Mouse (Mus musculus) hindbrain, embryonic 13.5 days (tissue): ENCODE results near the gene Bcar1. TPM values are rescaled to one million over a fixed set of nuclear protein-coding genes. Genes with fewer than 3 reads are reported as not detected.

Experiments
- ATAC-seq: fragments of 200-750 bp; cut with Nextera tagmentation; 2 replicates; pipeline ENCODE4 v1.8.0; 2017; ENCODE audit warnings: moderate TSS enrichment; ENCODE audit not compliant: low FRiP score
- H3K27ac ChIP-seq: fragments of 300-500 bp; sonication (generic); 2 replicates; pipeline ENCODE4 v1.5.1; 2015; ENCODE audit warnings: inconsistent platforms, mild to moderate bottlenecking, moderate library complexity
- H3K27me3 ChIP-seq: fragments of 300-500 bp; sonication (generic); 2 replicates; pipeline ENCODE4 v1.6.1; 2015; ENCODE audit warnings: mild to moderate bottlenecking, inconsistent platforms
- H3K36me3 ChIP-seq: fragments of 300-500 bp; sonication (generic); 2 replicates; pipeline ENCODE4 v1.6.1; 2015; ENCODE audit warnings: mild to moderate bottlenecking, inconsistent platforms
- H3K4me1 ChIP-seq: fragments of 300-500 bp; sonication (generic); replicated peaks from 2 replicates; pipeline ENCODE4 v1.6.1; 2015; ENCODE audit warnings: inconsistent platforms
- H3K4me2 ChIP-seq: fragments of 300-500 bp; sonication (generic); 2 replicates; pipeline ENCODE4 v1.6.1; 2015; ENCODE audit warnings: inconsistent platforms, mild to moderate bottlenecking, moderate library complexity
- H3K4me3 ChIP-seq: fragments of 300-500 bp; sonication (generic); 2 replicates; pipeline ENCODE4 v1.5.1; 2015; ENCODE audit warnings: mild to moderate bottlenecking, inconsistent platforms
- H3K9ac ChIP-seq: fragments of 300-500 bp; sonication (generic); 2 replicates; pipeline ENCODE4 v1.6.1; 2015; ENCODE audit warnings: mild to moderate bottlenecking, inconsistent platforms
- H3K9me3 ChIP-seq: fragments of 300-500 bp; sonication (generic); 2 replicates; pipeline ENCODE4 v1.6.1; 2016; ENCODE audit warnings: inconsistent platforms
- WGBS: fragments of 180-500 bp; shearing (Covaris S2); methylation state at CpG from one replicate; pipeline ENCODE4 v1.1.7; 2015; 5-methylcytosine and 5-hydroxymethylcytosine counted together
- polyA plus RNA-seq: library from polyadenylated mRNA; unstranded; fragments of >200 nt; fragmentation: Nextera tagmentation; extraction: Ambion mirVana; gene quantifications from 2 replicates; pipeline ENCODE4 v1.2.1, GENCODE M21; 2015

Bcar1 gene
- polyA plus RNA-seq, 1 experiment from 2014 or later = 55.4 TPM

DNA sequence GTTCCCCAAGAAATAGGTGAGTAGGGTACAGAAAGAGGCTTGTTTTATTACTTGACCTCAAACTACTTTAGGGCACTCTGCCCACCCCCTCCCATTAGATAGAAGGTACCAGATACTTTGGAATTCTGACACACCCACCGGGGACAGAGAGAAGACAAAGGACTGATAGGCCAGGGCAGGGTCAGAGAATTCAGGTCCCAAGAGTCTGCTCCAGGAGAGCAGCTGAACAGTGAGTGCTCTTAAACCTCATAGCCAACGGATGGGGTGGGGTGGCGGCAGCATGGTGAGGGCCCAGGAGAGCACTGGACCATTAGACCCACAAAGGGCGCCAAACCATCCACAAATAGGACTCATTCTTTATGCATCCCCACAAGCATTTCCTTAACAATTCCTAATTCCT is 22.0 kb upstream of the Bcar1 start:
- no peak overlapping the region for H3K27ac ChIP-seq
- H3K36me3 ChIP-seq = peaks cover 33% of the 10 kb centered on the region
- no peak overlapping the region for H3K9ac ChIP-seq
- peaks cover 22% of the 10 kb centered on the region for H3K4me1 ChIP-seq
- no peak for ATAC-seq
- no peak overlapping the region for H3K4me3 ChIP-seq
- WGBS = 77% methylated on average over 4 of the region's 4 CpGs
- no peak overlapping the region for H3K4me2 ChIP-seq
- no peaks in the 10 kb centered on the region for H3K27me3 ChIP-seq
- H3K9me3 ChIP-seq = no peaks in the 10 kb centered on the region

DNA sequence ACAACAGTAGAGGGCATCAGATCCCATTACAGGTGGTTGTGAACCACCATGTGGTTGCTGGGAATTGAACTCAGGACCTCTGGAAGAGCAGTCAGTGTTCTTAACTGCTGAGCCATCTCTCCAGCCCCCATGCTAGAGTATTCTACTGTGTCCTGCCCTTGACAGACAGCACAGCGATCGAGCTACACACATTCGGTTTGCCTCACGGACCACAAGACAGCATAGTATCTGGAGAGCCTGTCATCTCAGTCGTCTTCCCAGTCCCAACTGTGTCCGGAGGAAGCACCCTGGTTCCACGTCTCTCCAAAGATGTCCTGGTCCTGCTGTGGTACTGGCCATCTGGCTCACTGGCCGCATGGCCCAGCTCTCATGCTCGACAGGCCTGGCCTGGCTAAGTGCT is 21.5 kb upstream of the Bcar1 start:
- H3K9me3 ChIP-seq = no peaks in the 10 kb centered on the region
- no peak overlapping the region for H3K9ac ChIP-seq
- peaks cover 23% of the 10 kb centered on the region for H3K4me1 ChIP-seq
- H3K4me3 ChIP-seq = no peak overlapping the region
- H3K36me3 ChIP-seq = peaks cover 33% of the 10 kb centered on the region
- no peaks in the 10 kb centered on the region for H3K27me3 ChIP-seq
- no peak for ATAC-seq
- H3K27ac ChIP-seq = no peak overlapping the region
- no peak overlapping the region for H3K4me2 ChIP-seq
- 91% methylated on average over 9 of the region's 9 CpGs for WGBS

DNA sequence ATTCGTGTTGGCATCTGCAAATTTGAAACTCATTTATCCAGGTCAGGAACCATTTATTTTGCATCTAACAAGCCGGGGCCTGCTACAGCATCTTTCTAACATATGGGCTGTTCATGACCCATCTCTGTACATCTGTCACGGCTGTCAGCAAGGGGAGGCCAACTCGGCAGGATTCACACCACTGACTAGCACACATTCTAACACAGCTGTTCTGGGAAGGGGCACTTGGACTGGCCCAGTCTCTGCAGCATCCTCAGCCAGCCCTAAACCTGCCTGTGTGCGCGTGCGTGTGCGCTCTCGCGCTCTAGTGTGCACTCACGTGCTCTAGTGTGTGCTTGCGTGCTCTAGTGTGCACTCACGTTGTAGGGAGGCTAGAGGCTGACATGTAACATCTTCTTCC is 17.1 kb upstream of the Bcar1 start:
- no peak for ATAC-seq
- Histone ChIP-seq H3K27me3 (no peaks in the 10 kb centered on the region), H3K4me2 (no peak overlapping the region), H3K9ac (no peak overlapping the region), H3K4me3 (no peak overlapping the region), H3K9me3 (no peaks in the 10 kb centered on the region), H3K36me3 (peaks cover 9% of the 10 kb centered on the region), H3K27ac (peak overlapping the region; percentile 40; the same call in 1 of the 2 replicates), H3K4me1 (peaks cover 9% of the 10 kb centered on the region)
- 71% methylated on average over 13 of the region's 13 CpGs for WGBS

DNA sequence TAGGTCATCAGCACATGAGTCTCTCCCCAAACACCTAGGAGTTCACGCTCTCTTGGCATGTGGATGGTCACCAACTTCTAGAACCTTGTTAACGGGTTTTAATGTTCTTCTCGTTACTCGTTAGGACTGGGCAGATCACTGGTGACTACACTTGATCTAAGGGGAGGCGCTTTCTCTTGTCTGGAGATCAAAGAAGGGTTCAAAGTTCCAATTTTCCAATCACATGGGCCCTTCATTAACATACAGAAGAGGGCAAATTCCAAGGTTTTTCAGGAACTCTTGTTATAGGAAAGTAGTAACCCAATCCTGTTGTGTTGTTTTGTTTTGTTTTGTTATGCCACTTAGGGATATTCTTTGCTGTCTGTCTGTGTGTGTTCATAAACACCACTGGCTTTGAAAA is 15.2 kb upstream of the Bcar1 start:
- H3K36me3 ChIP-seq = peaks cover 2% of the 10 kb centered on the region; the same call in 1 of the 2 replicates
- H3K27me3 ChIP-seq = no peaks in the 10 kb centered on the region
- H3K9ac ChIP-seq = no peak overlapping the region
- H3K4me3 ChIP-seq = no peak overlapping the region
- H3K4me2 ChIP-seq = no peak overlapping the region
- ATAC-seq = no peak
- no peaks in the 10 kb centered on the region for H3K9me3 ChIP-seq
- H3K4me1 ChIP-seq = peaks cover 9% of the 10 kb centered on the region
- WGBS = 91% methylated on average over 5 of the region's 5 CpGs
- no peak overlapping the region for H3K27ac ChIP-seq

DNA sequence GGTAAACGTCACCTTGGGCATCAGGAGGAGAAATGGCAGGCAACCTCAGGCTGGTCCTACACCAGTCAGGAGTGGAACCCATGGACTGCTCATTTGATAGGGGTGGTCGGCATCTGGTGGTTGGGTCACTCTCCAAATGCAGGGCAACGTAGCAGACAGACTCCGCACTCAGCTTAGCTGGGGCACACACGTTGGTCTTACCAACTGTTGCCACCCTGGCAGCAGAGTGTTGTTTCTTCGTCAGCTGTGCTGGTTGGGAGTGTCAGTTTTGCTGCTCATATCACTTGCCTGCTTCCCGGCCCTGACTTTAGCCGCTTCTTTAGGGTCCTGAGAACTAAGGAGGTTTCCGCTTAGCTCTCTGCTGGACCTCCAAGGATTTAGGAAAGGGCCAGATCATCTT is 14.0 kb upstream of the Bcar1 start:
- Histone ChIP-seq H3K36me3 (no peaks in the 10 kb centered on the region), H3K4me1 (peaks cover 9% of the 10 kb centered on the region), H3K4me3 (no peak overlapping the region), H3K27me3 (no peaks in the 10 kb centered on the region), H3K27ac (no peak overlapping the region), H3K9me3 (no peaks in the 10 kb centered on the region), H3K9ac (no peak overlapping the region), H3K4me2 (no peak overlapping the region)
- 93% methylated on average over 9 of the region's 9 CpGs for WGBS
- ATAC-seq = no peak

DNA sequence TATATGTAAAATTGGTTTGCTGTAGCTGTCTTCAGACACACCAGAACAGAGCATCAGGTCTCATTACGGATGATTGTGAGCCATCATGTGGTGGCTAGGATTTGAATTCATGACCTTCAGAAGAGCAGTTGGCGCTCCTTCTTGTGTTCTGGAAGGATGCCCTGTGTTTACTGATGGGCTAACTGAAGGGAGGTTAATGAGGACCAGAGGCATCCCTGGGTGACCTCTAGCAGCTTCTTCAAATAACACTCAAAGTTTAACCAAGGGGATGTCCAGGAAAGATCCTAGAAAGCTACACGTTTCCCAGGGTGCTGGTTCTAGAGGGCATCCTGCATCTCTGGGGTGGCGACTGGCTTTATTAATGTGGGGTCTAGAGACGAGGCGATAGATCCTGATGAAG is 11.1 kb upstream of the Bcar1 start:
- no peak overlapping the region for H3K4me3 ChIP-seq
- H3K36me3 ChIP-seq = no peaks in the 10 kb centered on the region
- H3K9ac ChIP-seq = no peak overlapping the region
- no peaks in the 10 kb centered on the region for H3K4me1 ChIP-seq
- no peaks in the 10 kb centered on the region for H3K9me3 ChIP-seq
- H3K4me2 ChIP-seq = no peak overlapping the region
- H3K27me3 ChIP-seq = no peaks in the 10 kb centered on the region
- no peak overlapping the region for H3K27ac ChIP-seq
- ATAC-seq = no peak
- WGBS = 87% methylated on average over 6 of the region's 6 CpGs

DNA sequence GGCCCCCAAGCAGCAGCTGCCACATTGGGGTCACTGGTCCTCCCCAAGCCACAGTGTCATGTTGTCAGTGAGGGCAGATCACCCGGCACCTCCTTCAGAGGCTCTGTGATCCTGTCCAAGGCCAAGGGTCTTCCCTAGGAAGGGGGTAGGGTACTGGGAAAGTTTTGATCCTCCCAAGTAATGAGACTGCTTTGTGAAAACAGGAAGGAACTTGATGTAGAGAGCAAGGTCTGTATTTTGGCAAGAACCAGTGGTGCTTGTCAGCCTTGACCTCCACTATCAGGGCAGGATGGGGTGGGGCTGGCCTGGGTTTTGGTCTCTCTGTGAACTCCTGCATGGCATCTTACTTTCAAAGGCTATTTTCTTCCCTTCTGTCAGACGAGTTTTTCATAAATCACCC is 10.5 kb upstream of the Bcar1 start:
- no peaks in the 10 kb centered on the region for H3K9me3 ChIP-seq
- H3K4me3 ChIP-seq = no peak overlapping the region
- H3K27ac ChIP-seq = no peak overlapping the region
- no peak overlapping the region for H3K4me2 ChIP-seq
- H3K36me3 ChIP-seq = no peaks in the 10 kb centered on the region
- no peak overlapping the region for H3K9ac ChIP-seq
- WGBS = 62% methylated on average over 2 of the region's 2 CpGs
- no peaks in the 10 kb centered on the region for H3K4me1 ChIP-seq
- no peaks in the 10 kb centered on the region for H3K27me3 ChIP-seq
- no peak for ATAC-seq

DNA sequence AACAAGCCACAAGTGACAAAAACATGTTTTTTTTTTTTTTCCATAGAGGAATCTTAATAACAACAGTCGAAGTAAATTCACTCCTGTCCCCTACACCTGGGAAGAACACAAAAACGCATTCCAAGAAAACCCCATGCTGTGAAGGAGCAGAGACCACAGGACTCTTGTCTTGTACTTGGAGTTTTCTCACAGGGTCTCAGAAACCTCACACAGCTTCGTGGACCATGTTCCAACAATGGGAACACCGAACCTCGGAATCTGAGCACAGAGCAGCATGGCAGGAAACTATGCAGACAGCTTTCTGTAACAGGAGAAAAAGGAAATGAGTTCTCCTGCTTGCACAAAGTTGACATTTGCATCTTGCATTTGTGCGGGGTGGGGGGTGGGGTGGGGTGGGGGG is 5.2 kb upstream of the Bcar1 start:
- 60% methylated on average over 6 of the region's 6 CpGs for WGBS
- no peak for ATAC-seq
- no peaks in the 10 kb centered on the region for H3K27me3 ChIP-seq

DNA sequence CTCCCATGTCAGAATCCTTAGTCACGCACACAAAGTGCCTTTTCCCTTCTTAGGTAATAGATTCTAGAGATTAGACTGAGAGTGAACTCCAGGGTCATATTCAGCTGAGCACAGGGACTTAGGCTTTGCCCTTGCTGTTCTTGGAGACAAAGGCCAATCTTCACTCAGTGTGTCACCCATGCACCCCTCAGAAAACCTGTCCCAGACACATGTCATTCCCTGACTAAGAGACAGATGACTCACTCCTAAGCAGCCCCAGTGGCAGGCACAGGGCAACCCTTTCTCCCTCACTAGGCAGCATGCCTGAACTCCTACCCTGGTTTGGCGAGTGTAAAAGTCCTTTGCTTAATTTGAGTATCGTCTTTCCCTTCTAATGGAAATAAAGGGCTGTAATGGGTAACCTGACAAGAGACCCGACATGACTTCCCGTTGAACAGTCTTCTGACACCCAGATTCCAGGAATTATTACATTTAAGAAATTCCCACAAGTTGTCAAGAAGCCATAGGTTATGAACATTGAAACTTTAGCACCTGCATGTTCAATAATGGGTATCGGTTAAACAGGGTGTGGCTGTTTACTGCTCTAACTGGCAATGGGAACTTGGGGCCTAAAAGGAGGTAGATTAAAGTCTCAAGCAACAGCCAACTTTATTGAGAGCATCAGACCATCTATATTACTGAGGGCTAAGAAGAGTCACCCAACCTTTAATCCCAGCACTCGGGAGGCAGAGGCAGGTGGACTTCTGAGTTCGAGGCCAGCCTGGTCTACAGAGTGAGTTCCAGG is 4.4 kb upstream of the Bcar1 start:
- Histone ChIP-seq H3K27me3 (no peaks in the 10 kb centered on the region), H3K4me1 (peaks cover 24% of the 10 kb centered on the region), H3K36me3 (no peaks in the 10 kb centered on the region), H3K9ac (no peak overlapping the region), H3K4me2 (no peak overlapping the region), H3K27ac (no peak overlapping the region), H3K9me3 (no peaks in the 10 kb centered on the region), H3K4me3 (no peak overlapping the region)
- WGBS = 86% methylated on average over 8 of the region's 8 CpGs
- ATAC-seq = no peak

More for the DNA sequence above, 5.2 kb upstream of the Bcar1 start:
- Histone ChIP-seq H3K4me1 (peaks cover 24% of the 10 kb centered on the region), H3K27ac (no peak overlapping the region), H3K4me2 (no peak overlapping the region), H3K4me3 (no peak overlapping the region), H3K9me3 (no peaks in the 10 kb centered on the region), H3K9ac (no peak overlapping the region), H3K36me3 (no peaks in the 10 kb centered on the region)

DNA sequence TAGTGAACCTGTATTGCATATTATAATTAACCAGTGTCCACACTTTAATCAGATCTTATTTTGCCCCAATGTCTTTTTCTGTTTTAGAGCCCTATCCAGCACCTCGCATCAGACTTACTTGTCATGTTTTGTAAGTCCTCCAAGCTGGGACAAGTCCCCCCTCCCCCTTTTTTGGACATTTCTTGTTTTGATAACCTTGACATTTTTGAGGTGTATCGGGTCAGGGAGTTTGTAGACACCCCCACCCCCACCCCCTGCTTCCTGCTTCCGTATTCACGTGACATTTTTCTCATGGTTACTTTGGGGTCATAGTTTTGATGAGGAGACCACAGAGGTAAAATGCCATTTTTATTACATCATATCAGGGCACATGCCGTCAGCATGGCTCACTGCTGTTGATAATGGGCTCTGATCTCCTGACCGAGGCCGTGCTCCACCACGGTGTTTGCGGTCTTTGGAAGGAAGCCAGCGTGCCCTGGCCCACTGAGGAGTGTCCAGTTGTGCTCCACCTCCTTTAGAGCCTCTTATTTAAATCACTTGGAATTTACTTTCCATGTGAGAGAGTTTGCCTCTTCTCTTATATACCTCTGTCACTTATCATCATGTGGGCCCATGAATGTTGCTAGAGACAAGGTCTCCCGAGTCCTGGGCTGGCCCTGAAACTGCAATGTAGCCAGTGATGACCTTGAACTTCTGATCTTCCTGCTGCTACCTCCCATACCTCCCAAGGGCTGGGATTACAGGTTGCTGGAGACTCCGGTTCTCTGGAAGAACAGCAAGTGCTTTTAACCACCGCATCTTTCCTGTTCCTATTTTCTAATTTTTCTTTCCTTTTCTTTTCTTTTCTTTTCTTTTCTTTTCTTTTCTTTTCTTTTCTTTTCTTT is 3.2 kb upstream of the Bcar1 start:
- Histone ChIP-seq H3K4me2 (no peak overlapping the region), H3K4me3 (no peak overlapping the region), H3K9me3 (no peaks in the 10 kb centered on the region), H3K27ac (peak overlapping the region; percentile 75; the same call in 1 of the 2 replicates), H3K4me1 (peaks cover 37% of the 10 kb centered on the region), H3K36me3 (no peaks in the 10 kb centered on the region), H3K9ac (no peak overlapping the region), H3K27me3 (no peaks in the 10 kb centered on the region)
- 83% methylated on average over 13 of the region's 13 CpGs for WGBS
- no peak for ATAC-seq

DNA sequence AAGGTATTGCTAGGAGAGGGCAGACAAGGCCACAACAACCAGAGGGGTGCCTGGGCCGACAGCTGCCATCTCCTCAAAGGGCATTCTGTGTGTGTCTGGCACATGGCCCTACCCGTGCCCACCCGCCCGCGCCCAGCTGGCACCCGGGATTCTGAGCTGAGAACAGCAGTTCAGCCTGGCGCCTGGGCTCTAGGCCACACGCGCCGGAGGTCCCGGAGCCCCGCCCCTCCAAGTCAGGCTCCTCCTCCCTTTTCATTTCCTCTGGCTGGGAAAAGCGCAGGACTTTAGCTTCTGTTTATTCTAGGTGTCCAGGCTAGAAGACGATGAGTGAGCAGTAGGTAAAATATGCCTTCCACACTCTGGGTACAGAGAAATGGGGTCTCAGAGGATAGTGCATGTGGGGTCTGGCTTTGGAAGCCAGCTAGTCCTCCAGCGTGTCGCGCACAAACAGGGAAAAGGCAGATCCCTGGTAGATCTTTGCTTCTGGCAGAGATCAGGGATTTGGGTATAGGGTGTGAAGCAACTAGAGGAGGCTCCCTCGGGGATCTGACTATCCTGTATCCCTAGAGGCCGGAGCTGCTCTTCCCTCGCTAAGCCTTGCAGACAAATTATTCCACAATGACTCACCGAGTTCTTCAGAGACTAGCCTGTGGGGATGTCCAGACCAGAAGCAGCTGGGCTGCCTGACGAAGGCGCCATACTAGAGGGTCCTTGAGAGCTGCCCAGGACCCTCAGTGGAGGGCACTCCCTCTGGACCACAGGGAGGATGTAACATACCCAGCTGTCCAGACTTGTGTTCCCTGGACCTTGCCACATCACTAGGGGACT is 2.2 kb upstream of the Bcar1 start:
- WGBS = 7% methylated on average over 23 of the region's 23 CpGs
- H3K9me3 ChIP-seq = no peaks in the 10 kb centered on the region
- H3K4me3 ChIP-seq = peak overlapping the region; percentile 17; the same call in 1 of the 2 replicates
- peak overlapping the region; percentile 75 for H3K27ac ChIP-seq
- no peaks in the 10 kb centered on the region for H3K27me3 ChIP-seq
- peaks cover 47% of the 10 kb centered on the region for H3K4me1 ChIP-seq
- H3K36me3 ChIP-seq = no peaks in the 10 kb centered on the region
- peak overlapping the region; percentile 49 for H3K9ac ChIP-seq
- peak; percentile 64 for ATAC-seq
- H3K4me2 ChIP-seq = peak overlapping the region; percentile 45

DNA sequence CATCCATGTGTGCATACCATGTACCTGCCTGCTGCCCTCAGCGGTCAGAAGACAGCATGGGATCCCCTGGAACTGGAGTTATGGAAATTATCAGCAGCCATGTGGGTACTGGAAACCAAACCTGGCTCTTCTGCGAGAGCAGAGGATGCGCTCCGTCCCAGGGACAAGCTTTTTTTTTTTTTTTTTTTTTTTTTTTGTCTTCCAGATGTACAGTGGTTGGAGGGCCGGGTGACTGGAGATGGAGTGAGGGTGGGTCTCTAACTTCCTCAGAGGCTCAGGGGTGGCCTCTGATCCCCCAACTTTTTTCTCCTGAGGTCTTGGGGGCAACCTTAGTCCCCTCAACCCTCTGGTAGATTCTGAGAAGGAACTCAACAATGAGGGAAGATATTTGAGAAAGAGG is 1.5 kb upstream of the Bcar1 start:
- no peaks in the 10 kb centered on the region for H3K9me3 ChIP-seq
- H3K27me3 ChIP-seq = no peaks in the 10 kb centered on the region
- H3K27ac ChIP-seq = peak overlapping the region; percentile 75; the same call in 1 of the 2 replicates
- peak overlapping the region; percentile 45 for H3K4me2 ChIP-seq
- peak overlapping the region; percentile 49; the same call in 1 of the 2 replicates for H3K9ac ChIP-seq
- no peak for ATAC-seq
- 60% methylated on average over 5 of the region's 5 CpGs for WGBS
- no peaks in the 10 kb centered on the region for H3K36me3 ChIP-seq
- peaks cover 54% of the 10 kb centered on the region for H3K4me1 ChIP-seq
- no peak overlapping the region for H3K4me3 ChIP-seq
